Mouse (Mus musculus) intestine, embryonic 15.5 days (tissue): ENCODE data around the gene Upk3bl. TPM values are rescaled to one million over a fixed set of nuclear protein-coding genes. Genes with fewer than 3 reads are reported as not detected.
A peak's percentile ranks its signal among the peaks of the same experiment; 100 is the strongest.
"Not testable (repeated sequence)": the region's sequence is repeated elsewhere in the genome, so short reads cannot be mapped to it uniquely, and the experiment has no call there.

Experiments
- ATAC-seq: fragments of 200-750 bp; cut with Nextera tagmentation; 2 replicates; pipeline ENCODE4 v1.8.0; 2017; ENCODE audit warnings: moderate TSS enrichment, moderate library complexity
- H3K27ac ChIP-seq: fragments of 300-500 bp; sonication (generic); 2 replicates; pipeline ENCODE4 v1.5.1; 2015; ENCODE audit warnings: mild to moderate bottlenecking, inconsistent platforms
- H3K27me3 ChIP-seq: fragments of 300-500 bp; sonication (generic); replicated peaks from 2 replicates; pipeline ENCODE4 v1.6.1; 2015; ENCODE audit warnings: inconsistent platforms
- H3K36me3 ChIP-seq: fragments of 300-500 bp; sonication (generic); 2 replicates; pipeline ENCODE4 v1.6.1; 2015; ENCODE audit warnings: inconsistent platforms
- H3K4me1 ChIP-seq: fragments of 300-500 bp; sonication (generic); replicated peaks from 2 replicates; pipeline ENCODE4 v1.6.1; 2015; ENCODE audit warnings: inconsistent platforms
- H3K4me2 ChIP-seq: fragments of 300-500 bp; sonication (generic); replicated peaks from 2 replicates; pipeline ENCODE4 v1.6.1; 2015; ENCODE audit warnings: mild to moderate bottlenecking, inconsistent platforms
- H3K4me3 ChIP-seq: fragments of 300-500 bp; sonication (generic); replicated peaks from 2 replicates; pipeline ENCODE4 v1.5.1; 2015; ENCODE audit warnings: inconsistent platforms
- H3K9ac ChIP-seq: fragments of 300-500 bp; sonication (generic); 2 replicates; pipeline ENCODE4 v1.6.1; 2015; ENCODE audit warnings: inconsistent platforms
- H3K9me3 ChIP-seq: fragments of 300-500 bp; sonication (generic); 2 replicates; pipeline ENCODE4 v1.6.1; 2016; ENCODE audit warnings: inconsistent platforms
- WGBS: fragments of 180-500 bp; shearing (Covaris S2); methylation state at CpG from one replicate; pipeline ENCODE4 v1.1.7; 2015; 5-methylcytosine and 5-hydroxymethylcytosine counted together
- polyA plus RNA-seq: library from polyadenylated mRNA; unstranded; fragments of >200 nt; fragmentation: Nextera tagmentation; extraction: Ambion mirVana; gene quantifications from 2 replicates; pipeline ENCODE4 v1.2.1, GENCODE M21; 2015

The Upk3bl gene
- polyA plus RNA-seq, 1 experiment from 2014 or later, result 1.4 TPM

- Histone ChIP-seq H3K27me3 (no peaks in the 10 kb centered on the region), H3K9ac (no peak overlapping the region), H3K4me3 (no peak overlapping the region), H3K27ac (no peak overlapping the region), H3K36me3 (no peaks in the 10 kb centered on the region), H3K4me2 (no peak overlapping the region), H3K9me3 (no peaks in the 10 kb centered on the region), H3K4me1 (peaks cover 12% of the 10 kb centered on the region)
- ATAC-seq, result no peak
- WGBS, result 56% methylated on average over 6 of the region's 6 CpGs
These were observed 4.4 kb upstream of the Upk3bl start for GRCm38 (mm10) chr5:136049926-136050325.

GRCm38 (mm10) chr5:136051231-136052085 lies 2.8 kb upstream of the Upk3bl start:
- H3K4me1 ChIP-seq, result peaks cover 12% of the 10 kb centered on the region

GRCm38 (mm10) chr5:136052861-136053655 lies 1.2 kb upstream of the Upk3bl start:
- peaks cover 19% of the 10 kb centered on the region for H3K4me1 ChIP-seq
- no peaks in the 10 kb centered on the region for H3K36me3 ChIP-seq
- H3K4me2 ChIP-seq, result no peak overlapping the region
- H3K4me3 ChIP-seq, result no peak overlapping the region
- no peak overlapping the region for H3K27ac ChIP-seq
- H3K27me3 ChIP-seq, result no peaks in the 10 kb centered on the region
- H3K9me3 ChIP-seq, result no peaks in the 10 kb centered on the region
- H3K9ac ChIP-seq, result no peak overlapping the region
- 83% methylated on average over 8 of the region's 8 CpGs for WGBS
- no peak for ATAC-seq

More at GRCm38 (mm10) chr5:136051231-136052085, 2.8 kb upstream of the Upk3bl start:
- ATAC-seq, result peak; percentile 80
- H3K9ac ChIP-seq, result no peak overlapping the region
- no peak overlapping the region for H3K4me3 ChIP-seq
- H3K27me3 ChIP-seq, result no peaks in the 10 kb centered on the region
- H3K36me3 ChIP-seq, result no peaks in the 10 kb centered on the region
- 14% methylated on average over 10 of the region's 10 CpGs for WGBS
- no peaks in the 10 kb centered on the region for H3K9me3 ChIP-seq
- peak overlapping the region; percentile 55 for H3K27ac ChIP-seq
- H3K4me2 ChIP-seq, result 0 out of 2 replicates have a peak overlapping the region, but pooled peaks have one; percentile 12

- Histone ChIP-seq H3K36me3 (no peaks in the 10 kb centered on the region), H3K9me3 (no peaks in the 10 kb centered on the region), H3K27ac (no peak overlapping the region), H3K4me2 (no peak overlapping the region), H3K4me1 (peaks cover 19% of the 10 kb centered on the region), H3K9ac (no peak overlapping the region), H3K4me3 (no peak overlapping the region), H3K27me3 (no peaks in the 10 kb centered on the region)
- ATAC-seq, result no peak
- WGBS, result 43% methylated on average over 4 of the region's 4 CpGs
These were observed 1.8 kb downstream of the Upk3bl start for GRCm38 (mm10) chr5:136056062-136056461.

- no peaks in the 10 kb centered on the region for H3K9me3 ChIP-seq
- no peak overlapping the region for H3K4me2 ChIP-seq
- no peaks in the 10 kb centered on the region for H3K27me3 ChIP-seq
- no peak for ATAC-seq
- H3K36me3 ChIP-seq, result no peaks in the 10 kb centered on the region
- H3K27ac ChIP-seq, result no peak overlapping the region
- WGBS, result 11% methylated on average over 8 of the region's 8 CpGs
- no peak overlapping the region for H3K9ac ChIP-seq
- H3K4me1 ChIP-seq, result peaks cover 10% of the 10 kb centered on the region; the same call in 1 of the 2 replicates
- no peak overlapping the region for H3K4me3 ChIP-seq
These were observed 2.8 kb downstream of the Upk3bl start for GRCm38 (mm10) chr5:136057085-136057484.

GRCm38 (mm10) chr5:136061567-136061966 lies 7.3 kb downstream of the Upk3bl start:
- H3K27ac ChIP-seq, result no peak overlapping the region
- peaks cover 7% of the 10 kb centered on the region; the same call in 1 of the 2 replicates for H3K4me1 ChIP-seq
- H3K36me3 ChIP-seq, result no peaks in the 10 kb centered on the region
- no peak overlapping the region for H3K4me3 ChIP-seq
- WGBS, result 13% methylated on average over 12 of the region's 12 CpGs
- no peak overlapping the region for H3K4me2 ChIP-seq
- peak; percentile 27; the same call in 1 of the 2 replicates for ATAC-seq
- H3K9ac ChIP-seq, result no peak overlapping the region
- no peaks in the 10 kb centered on the region for H3K9me3 ChIP-seq
- H3K27me3 ChIP-seq, result no peaks in the 10 kb centered on the region

GRCm38 (mm10) chr5:136063920-136064319 lies 9.6 kb downstream of the Upk3bl start:
- WGBS, result 91% methylated on average over 10 of the region's 10 CpGs
- H3K4me3 ChIP-seq, result no peak overlapping the region
- ATAC-seq, result no peak
- no peak overlapping the region for H3K27ac ChIP-seq
- H3K36me3 ChIP-seq, result no peaks in the 10 kb centered on the region
- H3K4me1 ChIP-seq, result no peaks in the 10 kb centered on the region
- H3K9me3 ChIP-seq, result no peaks in the 10 kb centered on the region
- no peak overlapping the region for H3K4me2 ChIP-seq
- no peak overlapping the region for H3K9ac ChIP-seq
- no peaks in the 10 kb centered on the region for H3K27me3 ChIP-seq

GRCm38 (mm10) chr5:136066404-136067148 lies 12.3 kb downstream of the Upk3bl start:
- H3K4me1 ChIP-seq, H3K27me3 ChIP-seq, H3K27ac ChIP-seq, H3K9ac ChIP-seq, H3K4me3 ChIP-seq, H3K9me3 ChIP-seq, H3K4me2 ChIP-seq, H3K36me3 ChIP-seq: not testable (repeated sequence)
- ATAC-seq, result peak; percentile 83
- WGBS, result 57% methylated on average over 11 of the region's 11 CpGs

GRCm38 (mm10) chr5:136069411-136069810 lies 15.1 kb downstream of the Upk3bl start:
- no peak overlapping the region for H3K4me2 ChIP-seq
- no peaks in the 10 kb centered on the region for H3K4me1 ChIP-seq
- no peaks in the 10 kb centered on the region for H3K9me3 ChIP-seq
- H3K27ac ChIP-seq, result no peak overlapping the region
- no peak for ATAC-seq
- WGBS, result 54% methylated on average over 2 of the region's 2 CpGs
- H3K4me3 ChIP-seq, result no peak overlapping the region
- no peak overlapping the region for H3K9ac ChIP-seq
- H3K27me3 ChIP-seq, result no peaks in the 10 kb centered on the region
- H3K36me3 ChIP-seq, result no peaks in the 10 kb centered on the region

- no peaks in the 10 kb centered on the region for H3K36me3 ChIP-seq
- no peaks in the 10 kb centered on the region for H3K9me3 ChIP-seq
- H3K4me1 ChIP-seq, result peaks cover 8% of the 10 kb centered on the region; the same call in 1 of the 2 replicates
- H3K4me2 ChIP-seq, result no peak overlapping the region
- H3K4me3 ChIP-seq, result no peak overlapping the region
- no peak overlapping the region for H3K9ac ChIP-seq
- no peaks in the 10 kb centered on the region for H3K27me3 ChIP-seq
- ATAC-seq, result no peak
- H3K27ac ChIP-seq, result no peak overlapping the region
- WGBS, result 54% methylated on average over 6 of the region's 6 CpGs
These were observed 18.8 kb downstream of the Upk3bl start for GRCm38 (mm10) chr5:136073051-136073450.

GRCm38 (mm10) chr5:136073526-136073925 lies 19.2 kb downstream of the Upk3bl start:
- WGBS, result 61% methylated on average over 11 of the region's 11 CpGs
- no peaks in the 10 kb centered on the region for H3K9me3 ChIP-seq
- H3K4me2 ChIP-seq, result no peak overlapping the region
- H3K27me3 ChIP-seq, result no peaks in the 10 kb centered on the region
- H3K36me3 ChIP-seq, result no peaks in the 10 kb centered on the region
- no peak for ATAC-seq
- no peak overlapping the region for H3K27ac ChIP-seq
- no peak overlapping the region for H3K9ac ChIP-seq
- no peak overlapping the region for H3K4me3 ChIP-seq
- H3K4me1 ChIP-seq, result peaks cover 8% of the 10 kb centered on the region; the same call in 1 of the 2 replicates

- no peak overlapping the region for H3K4me3 ChIP-seq
- H3K4me1 ChIP-seq, result peaks cover 8% of the 10 kb centered on the region; the same call in 1 of the 2 replicates
- no peak overlapping the region for H3K27ac ChIP-seq
- H3K9me3 ChIP-seq, result no peaks in the 10 kb centered on the region
- ATAC-seq, result no peak
- 87% methylated on average over 5 of the region's 5 CpGs for WGBS
- no peak overlapping the region for H3K9ac ChIP-seq
- H3K27me3 ChIP-seq, result no peaks in the 10 kb centered on the region
- no peaks in the 10 kb centered on the region for H3K36me3 ChIP-seq
- H3K4me2 ChIP-seq, result no peak overlapping the region
These were observed 20.8 kb downstream of the Upk3bl start for GRCm38 (mm10) chr5:136075076-136075475.
